Mouse (Mus musculus) lung, postnatal 4 days (tissue): ENCODE measurements around the gene Cited4.

Source experiments
- DNase-seq, 2 experiments: peaks; one replicate each; pipeline ENCODE4 v3.0.0; 2021

The Cited4 gene

GRCm38 (mm10) chr4:120666358-120667024 is at the start of gene Cited4:
TSS of gene Cited4 (plus strand) at chr4:120666572.
- peak; percentile 90 to 92 for DNase-seq

DNA sequence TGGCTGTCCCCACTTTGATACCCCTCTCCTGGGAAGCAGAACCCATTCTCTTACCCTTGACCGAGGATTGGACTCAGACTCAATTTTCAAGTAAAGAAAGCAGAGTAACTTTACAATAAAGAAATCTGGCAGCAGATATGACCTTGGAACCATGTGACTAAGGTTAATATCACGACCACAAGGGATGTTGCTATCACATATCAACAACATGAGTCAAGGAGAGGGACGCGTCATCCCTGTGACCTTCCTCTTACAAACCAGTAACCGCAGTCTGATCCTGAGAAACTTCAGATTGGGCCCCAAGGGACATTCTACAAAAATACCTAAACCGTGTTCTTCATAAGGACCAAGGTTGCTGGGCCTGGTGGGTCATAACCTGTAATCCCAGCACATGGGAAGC is 38.6 kb upstream of the Cited4 start:
- no peak for DNase-seq

DNA sequence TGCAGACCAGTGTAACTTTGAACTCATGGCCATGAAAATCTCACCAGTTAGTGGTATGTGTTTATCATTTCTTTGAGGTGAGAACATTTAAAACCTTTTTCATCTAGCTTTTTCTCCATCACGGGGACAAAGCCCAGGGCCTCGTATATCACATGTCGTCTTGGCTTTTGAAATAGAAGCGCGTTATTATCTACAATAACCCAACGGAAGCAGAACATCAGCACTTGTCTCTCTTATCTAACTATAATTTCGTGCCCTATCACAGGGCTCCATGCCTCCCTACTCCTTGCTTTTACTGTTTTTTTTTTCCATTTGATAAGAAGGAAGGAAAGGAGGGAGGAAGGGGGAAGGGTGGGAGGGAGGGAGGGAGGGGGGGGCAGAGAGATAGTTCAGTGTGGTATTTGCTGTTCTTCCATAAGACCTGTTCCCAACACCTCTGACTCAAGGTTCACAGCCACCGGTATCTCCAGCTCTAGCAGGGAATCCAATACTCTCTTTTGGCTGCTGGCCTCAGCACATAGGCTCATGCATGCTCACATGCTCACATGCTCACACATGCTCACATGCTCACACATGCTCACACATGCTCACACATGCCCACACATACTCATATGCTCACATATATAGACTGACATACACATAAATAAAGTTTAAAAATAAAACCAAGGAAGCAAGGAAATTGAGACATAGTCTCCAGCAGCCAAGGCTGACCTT is 36.0 kb upstream of the Cited4 start:
- no peak for DNase-seq

- peak in 1 of 2 experiments; percentile 2 for DNase-seq
Observed at GRCm38 (mm10) chr4:120631828-120632227, 34.5 kb upstream of the Cited4 start.

DNA sequence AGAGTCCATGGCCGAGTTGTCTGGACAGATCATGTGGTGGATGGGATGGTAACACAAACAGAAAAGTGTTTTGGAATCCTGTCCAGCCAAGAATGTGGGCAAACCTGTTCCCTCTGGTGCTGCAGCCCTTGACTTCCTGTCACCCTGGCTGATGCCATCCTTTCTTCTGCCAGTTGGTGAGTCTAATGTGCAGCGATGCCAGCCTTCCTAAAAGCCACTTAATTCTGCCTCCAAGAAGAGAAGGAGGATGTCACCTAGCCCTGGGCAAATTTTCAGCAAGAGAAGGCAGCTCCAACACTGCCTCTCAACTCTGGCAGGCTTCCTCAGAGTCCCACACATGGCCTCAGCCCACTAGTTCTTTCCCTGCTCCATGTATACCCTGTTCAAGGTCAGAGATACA is 31.0 kb upstream of the Cited4 start:
- DNase-seq: no peak

DNA sequence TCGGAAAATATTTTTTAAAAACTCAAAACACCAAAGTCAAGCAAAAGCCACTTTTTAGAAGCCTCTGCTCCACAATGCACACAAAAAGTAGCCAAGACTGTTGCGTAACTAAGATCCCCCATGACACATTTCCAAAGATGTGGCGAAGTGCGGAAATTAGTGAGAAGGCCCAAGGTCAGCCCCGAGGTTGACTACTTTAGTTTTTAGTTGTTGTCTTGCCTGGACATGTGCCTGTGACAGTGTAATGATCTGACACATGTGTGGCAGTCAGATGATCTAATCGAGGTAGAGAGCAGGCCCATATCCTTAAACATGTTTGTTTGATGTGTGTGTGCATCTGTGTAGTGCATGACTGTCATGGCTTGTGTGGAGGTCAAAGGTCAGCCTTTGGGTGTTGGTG is 24.4 kb upstream of the Cited4 start:
- DNase-seq: no peak

GRCm38 (mm10) chr4:120643899-120644298 is 22.5 kb upstream of the Cited4 start:
- DNase-seq: no peak

- DNase-seq: peak in 1 of 2 experiments; percentile 7
Observed at GRCm38 (mm10) chr4:120649369-120650207, 16.8 kb upstream of the Cited4 start.

DNA sequence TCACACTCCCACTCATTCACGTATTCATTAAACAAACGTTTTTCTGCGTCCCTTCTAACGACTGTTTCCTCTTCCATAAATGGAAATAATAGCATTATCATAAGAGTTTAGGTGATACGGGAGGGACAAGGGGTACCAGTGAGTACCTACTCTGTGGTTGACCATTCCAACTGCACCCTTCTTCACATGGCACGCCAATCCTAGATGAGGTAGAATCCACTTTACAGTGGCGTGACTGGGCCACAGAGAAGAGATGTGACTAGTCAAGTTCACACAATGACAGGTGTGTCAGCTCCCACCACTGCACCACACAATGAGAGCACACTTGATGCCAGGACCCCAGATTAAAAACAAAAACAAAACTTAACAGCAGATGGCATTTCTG is 16.2 kb upstream of the Cited4 start:
- no peak for DNase-seq

GRCm38 (mm10) chr4:120655898-120656297 is 10.5 kb upstream of the Cited4 start:
- DNase-seq: no peak

DNA sequence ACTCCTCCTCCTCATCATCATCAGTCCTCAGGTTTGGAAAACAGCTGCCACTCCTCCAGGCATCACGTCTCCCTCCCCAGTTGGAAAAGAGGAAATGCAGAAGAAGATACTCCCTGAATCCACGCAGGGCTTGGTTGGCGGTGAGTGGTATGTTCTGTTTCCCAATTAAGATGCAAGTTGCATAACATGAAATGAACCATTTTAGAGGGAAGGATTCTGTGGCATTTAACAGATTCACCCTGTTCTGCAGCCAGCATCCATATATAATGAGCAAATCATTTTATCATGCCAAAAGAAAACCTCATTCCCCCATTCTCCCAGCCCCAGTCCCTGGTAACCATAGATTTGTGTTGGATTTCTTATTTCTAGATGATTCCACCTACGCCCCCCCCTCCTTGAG is 5.9 kb upstream of the Cited4 start:
- DNase-seq: no peak

GRCm38 (mm10) chr4:120664601-120665000 is 1.8 kb upstream of the Cited4 start:
- DNase-seq: no peak

GRCm38 (mm10) chr4:120665144-120665700 is 1.1 kb upstream of the Cited4 start:
- no peak for DNase-seq

- DNase-seq: no peak
Observed at GRCm38 (mm10) chr4:120665782-120666181, 590 bp upstream of the Cited4 start.

GRCm38 (mm10) chr4:120667045-120667501 is 701 bp downstream of the Cited4 start:
- peak; percentile 60 to 71 for DNase-seq

GRCm38 (mm10) chr4:120667555-120667954 is 1.2 kb downstream of the Cited4 start:
- DNase-seq: no peak

- DNase-seq: no peak
Observed at GRCm38 (mm10) chr4:120668551-120668950, 2.2 kb downstream of the Cited4 start.

DNA sequence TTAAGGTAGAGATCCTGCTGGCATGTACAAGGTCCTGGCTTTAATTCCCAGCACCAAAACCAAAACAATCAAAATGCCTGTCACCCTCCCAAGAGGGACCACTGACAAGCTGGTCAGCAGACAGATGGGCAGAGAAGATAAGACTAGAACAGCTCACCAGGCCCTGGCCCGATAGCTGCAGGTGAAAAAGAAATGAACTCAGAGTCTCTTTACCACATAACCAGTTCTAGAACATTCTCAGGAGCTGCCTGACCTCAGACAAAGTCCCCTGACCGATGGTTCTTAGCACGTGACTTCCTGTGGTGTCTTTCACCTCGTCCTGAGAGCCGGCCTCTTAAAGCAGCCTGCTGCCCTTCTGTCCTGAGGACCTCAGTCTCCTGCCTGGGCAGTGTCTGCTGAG is 3.2 kb downstream of the Cited4 start:
- DNase-seq: no peak

DNA sequence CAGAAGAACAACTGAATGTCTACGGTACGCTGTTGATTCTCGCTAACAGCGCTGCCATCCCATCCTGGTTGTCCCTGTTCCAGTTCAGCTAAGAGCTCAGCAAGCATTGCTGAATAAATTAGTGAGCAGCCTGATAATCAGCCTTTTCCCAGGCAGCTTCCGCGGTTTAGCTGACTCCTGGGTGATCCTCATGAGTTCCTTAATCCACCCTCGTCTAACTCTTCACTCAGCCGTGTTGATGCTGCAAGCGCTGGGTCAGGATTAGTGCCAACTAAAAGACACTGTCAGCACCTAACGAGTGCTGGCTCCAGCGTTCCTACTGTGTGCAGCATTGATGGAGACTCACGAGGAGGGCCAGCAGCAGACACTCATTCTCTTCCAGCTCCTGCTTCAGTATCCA is 4.7 kb downstream of the Cited4 start:
- no peak for DNase-seq

DNA sequence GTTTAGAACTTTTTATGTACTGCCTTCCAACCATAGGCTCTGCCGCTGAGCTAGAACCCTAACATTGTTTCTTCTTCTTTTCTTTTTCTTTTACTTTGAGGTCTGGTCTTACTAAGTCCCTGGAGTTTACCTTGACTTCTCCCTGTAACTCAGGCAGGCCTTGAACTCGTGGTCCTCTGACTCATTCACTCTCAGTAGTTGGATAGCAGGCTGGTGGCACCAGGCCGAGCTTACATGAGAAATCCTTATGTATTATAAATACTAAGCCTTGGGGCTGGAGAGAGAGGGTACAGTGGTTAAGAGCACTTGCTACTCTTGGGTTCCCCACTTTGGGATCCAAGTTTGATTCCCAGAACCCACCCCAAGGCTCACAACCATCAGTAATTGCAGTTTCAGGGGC is 7.2 kb downstream of the Cited4 start:
- no peak for DNase-seq

DNA sequence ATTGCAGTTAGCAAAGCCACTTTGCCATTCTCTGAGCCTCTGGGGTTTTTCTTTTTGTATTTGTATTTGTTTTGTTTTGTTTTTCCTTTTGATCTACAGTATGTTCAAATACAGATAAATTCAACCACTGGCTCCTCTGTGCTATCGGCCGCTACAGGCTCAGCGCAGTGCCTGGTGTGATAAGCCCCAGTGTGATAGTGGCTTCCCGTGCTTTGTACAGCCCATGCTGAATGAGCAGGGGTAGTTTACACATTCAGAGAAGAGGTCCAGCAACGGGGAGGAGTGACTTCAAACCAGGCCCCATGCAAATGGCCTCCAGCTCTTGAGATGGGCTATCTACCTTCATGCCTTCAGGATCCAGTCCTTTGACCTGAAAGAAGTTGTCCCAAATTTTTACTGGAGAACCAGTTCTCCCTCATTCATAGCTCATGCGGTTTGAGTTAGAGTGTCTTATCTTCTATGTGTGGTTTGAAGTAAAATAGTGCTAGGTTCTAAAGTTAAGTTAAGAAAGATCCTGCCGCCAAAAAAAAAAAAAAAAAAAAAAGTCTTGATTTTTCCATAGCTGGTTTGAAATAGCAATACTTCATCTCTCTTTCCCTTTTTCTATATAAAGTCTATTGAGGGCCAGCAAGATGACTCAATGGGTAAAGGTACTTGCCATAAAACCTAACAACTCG is 8.5 kb downstream of the Cited4 start:
- DNase-seq: no peak

GRCm38 (mm10) chr4:120675640-120676039 is 9.3 kb downstream of the Cited4 start:
- no peak for DNase-seq

- DNase-seq: peak in 1 of 2 experiments; percentile 47
Observed at GRCm38 (mm10) chr4:120680953-120681352, 14.6 kb downstream of the Cited4 start.
